Mouse (Mus musculus) ovary, postnatal 14 days (tissue): ENCODE data around the gene Per2.

ENCODE experiments used
- DNase-seq: peaks from one replicate; pipeline ENCODE4 v3.0.0; 2022; ENCODE audit warnings: low spot score

The Per2 gene

GRCm38 (mm10) chr1:91390369-91390768 lies 68.8 kb downstream of the Per2 start:
- DNase-seq = no peak

- no peak for DNase-seq
Observed at GRCm38 (mm10) chr1:91381091-91381471, 78.0 kb downstream of the Per2 start.

GRCm38 (mm10) chr1:91380453-91381090 lies 78.6 kb downstream of the Per2 start:
- DNase-seq = peak; percentile 63

DNA sequence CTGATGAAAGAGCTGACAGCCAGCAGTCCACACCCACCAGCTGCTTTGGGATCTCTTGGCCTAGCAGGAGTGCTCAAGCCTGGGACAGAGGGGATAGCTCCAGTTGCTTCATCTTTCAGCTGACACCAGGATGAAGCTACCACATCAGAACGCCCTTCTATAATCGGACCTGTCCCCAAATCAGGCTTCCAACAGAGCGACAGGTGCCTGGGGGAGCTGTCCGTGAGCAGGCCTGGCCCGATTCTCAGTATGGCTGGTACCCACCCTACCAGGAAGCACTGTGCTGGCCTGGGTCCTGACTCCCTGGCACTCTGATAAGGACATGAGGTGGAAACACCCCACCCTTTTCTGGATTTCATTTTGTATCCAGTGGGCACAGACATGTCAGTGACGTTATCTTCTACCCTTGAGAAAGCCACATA lies 85.7 kb downstream of the Per2 start:
- DNase-seq = no peak

GRCm38 (mm10) chr1:91370055-91370454 lies 89.1 kb downstream of the Per2 start:
- no peak for DNase-seq

DNA sequence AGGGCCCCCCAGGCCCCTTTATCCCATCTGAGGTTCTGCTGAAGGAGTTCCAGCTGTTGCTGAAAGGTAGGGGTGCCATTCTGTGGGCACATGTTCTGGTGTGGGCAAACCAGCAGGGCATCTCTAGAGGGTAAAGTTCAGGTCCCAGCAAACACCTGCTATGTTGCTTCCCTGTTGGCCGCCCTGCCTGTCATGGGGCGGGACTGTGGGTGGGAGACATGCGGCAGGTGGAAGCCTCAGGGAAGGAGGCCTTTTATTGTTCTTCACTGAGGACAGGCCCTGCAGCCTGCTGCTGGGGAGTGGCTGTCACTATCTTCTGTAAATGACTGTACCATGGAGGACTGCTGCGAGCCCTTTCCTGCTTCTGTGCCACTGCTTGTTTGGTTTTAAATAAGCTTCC lies 89.7 kb downstream of the Per2 start:
- no peak for DNase-seq

DNA sequence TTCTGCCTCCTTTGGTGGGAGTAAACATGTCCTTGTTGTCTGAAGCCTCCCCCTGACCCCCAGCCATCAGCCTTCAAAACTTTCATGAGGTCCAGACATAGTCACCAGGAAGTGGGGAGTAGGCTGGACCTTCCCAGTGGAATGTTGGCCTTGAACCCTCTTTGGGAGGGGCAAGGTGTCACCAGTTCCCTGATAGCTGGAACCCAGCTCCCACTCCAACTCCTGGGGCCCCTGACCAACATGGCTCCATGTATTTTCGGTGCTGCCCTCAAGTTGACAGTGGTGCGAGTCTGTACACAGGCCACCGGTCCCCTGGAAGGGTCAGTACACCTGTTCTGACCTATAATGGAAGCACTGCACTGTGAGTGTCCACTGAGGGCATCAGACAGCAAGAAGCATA lies 91.8 kb downstream of the Per2 start:
- no peak for DNase-seq

GRCm38 (mm10) chr1:91366215-91367108 lies 92.7 kb downstream of the Per2 start, which contains the start of gene Erfe:
Gene Erfe, plus strand, starts transcription at chr1:91366430.
- DNase-seq = peak; percentile 62
